Mouse (Mus musculus) embryonic stem cell, embryonic (primary cell): ENCODE data around the gene Rlbp1.

Experiments
- CTCF ChIA-PET, 4 experiments: fragments of 300-600 bp in 2 of 4; fragments of 350-600 bp in 2 of 4; sonication (Branson Sonifier 250); formaldehyde crosslinking; loops; one replicate each; lab custom pipeline; 2022; ENCODE audit warnings: inconsistent platforms in 2 of 4; lab: Charles Lee
- POLR2A ChIA-PET, 4 experiments: fragments of 300-600 bp in 2 of 4; fragments of 350-600 bp in 2 of 4; sonication (Branson Sonifier 250); formaldehyde crosslinking; loops; one replicate each; lab custom pipeline; 2022; ENCODE audit warnings: antibody characterized with exemption in 4 of 4, inconsistent platforms in 1 of 4; lab: Charles Lee

Gene Rlbp1

DNA sequence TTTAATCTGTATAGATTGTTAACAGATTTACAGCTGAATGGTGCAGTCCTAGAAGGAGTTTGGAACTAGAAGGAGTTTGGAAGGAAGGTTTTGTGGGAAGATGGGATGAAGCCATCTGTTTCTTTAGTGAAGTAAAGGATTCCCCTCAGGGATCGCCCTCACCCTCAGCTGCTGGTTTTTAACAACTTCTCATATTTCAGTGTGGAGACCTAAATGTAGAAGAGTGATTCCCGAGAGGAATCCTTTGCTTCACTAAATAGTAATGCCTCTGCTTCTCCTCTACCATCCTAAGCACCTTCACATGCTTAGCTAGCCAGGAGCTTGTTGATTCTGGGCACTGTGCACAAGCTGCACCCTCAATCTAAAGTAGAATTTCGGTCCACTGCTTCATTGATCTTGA, 4.6 kb upstream of the Rlbp1 start:
- ChIA-PET CTCF (no interaction called here), POLR2A (interaction anchor here (0.6 to 9.5 kb wide), 22 partner anchors 9 to 933 kb away, joined by 3 to 58 read pairs (median 4); partner anchors contain the start of genes Polg (in 2 of the 4), Abhd2 (in 1 of the 4) and Ticrr (in 1 of the 4))

DNA sequence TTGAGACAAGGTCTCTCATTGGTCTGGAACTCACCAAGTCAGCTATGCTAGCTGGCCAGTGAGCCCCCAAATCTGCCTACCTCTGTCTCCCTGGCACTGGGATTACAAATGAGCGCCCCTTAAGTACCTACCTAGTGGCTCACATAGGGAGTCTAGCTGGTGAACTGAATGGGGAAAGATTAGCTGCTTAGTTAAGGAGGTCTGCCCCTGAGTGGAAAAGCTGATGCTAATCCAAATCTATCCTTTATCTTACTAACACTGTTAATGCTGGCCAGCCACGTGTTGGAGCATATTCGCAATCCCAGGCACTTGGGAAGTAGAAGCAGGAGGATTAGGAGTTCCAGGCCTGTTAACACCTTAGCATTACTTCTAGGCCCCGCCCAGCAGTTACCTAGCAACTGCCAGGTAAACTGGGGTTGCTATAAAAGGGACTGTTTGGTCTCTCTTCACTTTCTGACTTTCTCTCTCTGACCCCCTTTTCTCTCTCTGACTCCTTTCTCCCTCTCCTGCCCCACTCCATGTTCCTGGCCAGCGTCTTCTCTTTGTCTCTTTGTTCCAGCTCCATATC, 3.4 kb upstream of the Rlbp1 start:
- POLR2A ChIA-PET = interaction anchor here in 1 of 4 experiments (0.6 to 4.7 kb wide), 7 partner anchors 7 to 285 kb away, joined by 3 to 53 read pairs (median 3); partner anchors contain the start of gene Polg
- CTCF ChIA-PET = interaction anchor here in 1 of 4 experiments (2.3 kb wide), 1 partner anchor 18 kb away, joined by 8 read pairs; no protein-coding TSS in a partner anchor

DNA sequence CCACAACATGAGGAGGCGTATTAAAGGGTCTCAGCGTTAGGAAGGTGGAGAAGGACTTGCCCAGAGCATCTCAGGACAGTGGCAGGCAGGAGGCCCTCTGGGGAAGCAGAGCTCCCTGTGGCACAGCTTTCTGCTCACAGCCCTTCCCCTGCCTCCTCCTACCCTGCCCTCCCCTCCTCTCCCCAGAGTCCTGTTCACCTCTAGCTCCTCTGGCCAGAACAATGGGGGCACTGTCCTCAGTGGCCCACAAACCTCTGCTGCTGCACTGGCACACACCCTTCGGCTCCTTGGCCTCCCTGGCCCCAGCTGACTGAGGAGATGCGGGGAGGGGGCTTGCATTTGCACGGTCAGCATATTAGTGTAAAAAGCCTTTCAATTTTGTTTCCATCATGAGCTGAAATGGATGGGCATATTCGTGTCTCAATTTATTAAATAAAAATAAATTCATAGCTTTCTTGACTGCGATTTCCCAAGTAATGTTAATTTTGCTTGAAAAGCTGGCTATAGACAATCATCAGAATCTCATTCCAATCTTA, 1.9 kb upstream of the Rlbp1 start:
- POLR2A ChIA-PET = interaction anchor here (0.6 to 4.7 kb wide), 20 partner anchors 8 to 257 kb away, joined by 3 to 53 read pairs (median 4); partner anchors contain the start of genes Mfge8 (in 1 of the 4) and Polg (in 1 of the 4)
- CTCF ChIA-PET = interaction anchor here (0.6 to 2.3 kb wide), 6 partner anchors 17 to 392 kb away, joined by 3 to 8 read pairs (median 3); no protein-coding TSS in a partner anchor

DNA sequence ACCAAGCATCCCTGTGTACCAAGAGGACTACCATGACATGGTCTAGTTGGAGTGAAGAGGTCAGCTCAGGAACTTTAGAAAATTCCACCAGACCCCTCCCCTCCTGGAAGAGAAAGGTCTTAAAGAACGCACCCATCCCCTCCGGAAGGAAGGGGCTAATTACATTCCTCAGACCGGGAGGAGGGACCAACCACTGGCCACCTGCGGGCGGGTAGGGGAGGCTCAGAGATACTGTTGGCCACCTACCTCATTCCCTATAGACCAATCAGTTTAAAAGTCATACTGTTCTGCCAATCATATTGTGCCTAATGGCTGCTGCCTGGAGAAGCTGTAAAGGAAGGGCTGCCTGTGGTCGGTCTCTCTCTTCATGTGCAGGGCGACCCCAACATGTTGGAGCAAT, 1.1 kb upstream of the Rlbp1 start:
- ChIA-PET CTCF (interaction anchor here in 3 of 4 experiments (0.6 to 2.3 kb wide), 4 partner anchors 16 to 356 kb away, joined by 3 to 8 read pairs (median 3); no protein-coding TSS in a partner anchor), POLR2A (interaction anchor here (0.7 to 4.7 kb wide), 20 partner anchors 9 to 356 kb away, joined by 3 to 53 read pairs (median 4); partner anchors contain the start of genes Mfge8 (in 1 of the 4) and Polg (in 1 of the 4))

DNA sequence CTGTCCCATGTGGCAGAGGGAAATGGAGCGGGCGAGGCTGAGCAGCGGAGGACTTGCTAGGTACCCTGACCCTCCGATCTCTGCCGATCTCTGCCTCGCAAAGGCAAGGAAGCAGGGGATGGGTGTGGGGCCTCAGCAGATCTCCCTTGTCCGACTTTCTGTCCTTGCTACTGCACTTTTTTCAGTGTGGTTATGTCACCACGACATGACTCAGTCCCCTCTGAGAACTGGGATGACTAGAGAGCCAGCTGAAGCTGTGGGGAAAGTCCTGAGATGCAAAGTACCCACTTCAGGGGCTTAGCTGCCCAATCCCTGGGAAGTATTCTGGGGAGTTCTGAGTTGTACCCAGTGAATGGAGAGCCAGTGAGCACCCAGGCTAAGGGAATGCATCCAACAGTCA, 292 bp upstream of the Rlbp1 start:
- ChIA-PET CTCF (interaction anchor here in 2 of 4 experiments (0.6 to 1.4 kb wide), 5 partner anchors 12 to 246 kb away, joined by 3 to 6 read pairs (median 4); no protein-coding TSS in a partner anchor), POLR2A (interaction anchor here (0.6 to 4.7 kb wide), 15 partner anchors 9 to 357 kb away, joined by 3 to 53 read pairs (median 4); no protein-coding TSS in a partner anchor)

DNA sequence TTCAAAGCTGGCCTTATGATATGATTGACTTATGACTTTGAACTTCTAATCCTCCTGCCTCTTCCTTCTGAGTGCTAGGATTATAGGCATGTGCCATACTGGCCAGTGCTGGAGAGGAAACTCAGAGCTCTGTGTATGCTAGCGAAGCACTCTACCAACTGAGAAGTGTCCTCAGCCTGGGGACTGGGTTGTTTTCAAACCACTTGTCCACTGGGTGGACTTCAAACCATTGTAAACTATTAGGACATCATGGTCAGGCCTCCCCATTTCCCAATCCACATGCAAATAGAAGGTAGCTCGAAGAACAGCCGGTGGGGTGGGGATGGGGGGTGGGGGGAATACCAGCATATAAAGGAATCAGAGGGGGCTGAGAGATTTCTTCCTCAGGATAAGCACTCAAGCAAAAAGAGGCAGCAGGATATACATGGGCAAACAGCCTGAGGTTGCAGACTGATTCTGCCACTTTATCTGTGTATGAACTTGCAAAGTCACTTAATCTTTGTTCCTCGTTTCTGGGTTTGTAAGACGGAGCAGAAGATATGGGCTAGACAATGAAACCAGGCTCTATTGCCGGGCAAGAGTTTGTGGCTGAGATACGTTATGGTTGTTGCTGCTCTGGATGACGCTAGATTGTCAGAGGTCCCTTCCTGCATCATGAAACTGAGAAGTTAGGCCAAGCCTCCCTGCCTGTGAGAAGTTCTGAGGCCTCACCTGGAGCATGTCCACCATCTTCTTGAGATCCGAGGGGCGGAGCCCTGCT, 10.2 kb downstream of the Rlbp1 start:
- ChIA-PET POLR2A (interaction anchor here in 2 of 4 experiments (0.7 to 6.0 kb wide), 6 partner anchors 11 to 129 kb away, joined by 3 to 47 read pairs (median 10); partner anchors contain the start of genes Fanci (in 1 of the 2) and Rlbp1 (in 1 of the 2)), CTCF (interaction anchor here in 1 of 4 experiments (0.6 kb wide), 1 partner anchor 109 kb away, joined by 4 read pairs; no protein-coding TSS in a partner anchor)

DNA sequence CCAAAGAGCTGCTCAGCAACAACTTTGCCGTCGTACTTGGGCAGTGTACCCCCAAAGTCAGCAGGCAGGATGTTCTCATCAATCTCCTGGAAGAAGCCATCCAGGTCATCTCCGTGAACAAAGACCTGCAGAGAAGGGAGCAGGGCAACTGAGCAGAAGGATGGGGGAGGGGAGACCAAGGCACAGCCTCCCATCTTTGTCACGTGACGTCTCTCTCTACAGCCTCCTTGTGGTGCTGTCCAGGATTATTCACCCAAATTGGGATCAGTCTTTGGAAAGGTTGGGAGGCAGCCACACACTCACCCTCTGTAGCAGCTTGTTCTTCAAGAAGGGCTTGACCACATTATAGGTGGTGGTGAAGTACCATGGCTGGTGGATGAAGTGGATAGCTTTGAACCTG, 11.3 kb downstream of the Rlbp1 start:
- CTCF ChIA-PET = interaction anchor here in 2 of 4 experiments (0.5 to 1.4 kb wide), 3 partner anchors 10 to 95 kb away, joined by 3 to 6 read pairs (median 3); no protein-coding TSS in a partner anchor
- POLR2A ChIA-PET = interaction anchor here (0.5 to 6.0 kb wide), 15 partner anchors 9 to 206 kb away, joined by 3 to 47 read pairs (median 3); partner anchors contain the start of genes Rlbp1 (in 2 of the 4) and Fanci (in 1 of the 4)

DNA sequence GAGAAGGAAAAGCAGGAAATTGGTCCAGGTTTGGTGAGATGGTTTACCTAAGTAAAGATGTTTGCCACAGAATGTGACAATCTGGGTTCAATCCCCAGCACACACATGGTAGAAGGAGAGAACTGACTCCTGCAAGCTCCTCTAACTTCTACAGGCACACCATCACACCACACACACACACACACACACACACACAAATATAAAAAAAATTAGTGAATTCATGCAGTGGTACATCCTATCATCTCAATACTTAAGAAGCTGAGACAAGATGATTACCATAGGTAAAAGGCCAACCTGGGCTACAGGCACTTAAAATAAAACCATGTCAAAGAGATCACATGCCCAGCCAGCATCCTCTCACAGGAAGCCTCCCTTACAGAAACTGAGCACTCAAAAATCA, 12.8 kb downstream of the Rlbp1 start:
- CTCF ChIA-PET = interaction anchor here in 2 of 4 experiments (0.8 to 3.1 kb wide), 3 partner anchors 8 to 97 kb away, joined by 3 to 11 read pairs (median 3); no protein-coding TSS in a partner anchor
- POLR2A ChIA-PET = interaction anchor here (0.6 to 6.0 kb wide), 10 partner anchors 13 to 467 kb away, joined by 3 to 47 read pairs (median 6); partner anchors contain the start of genes Fanci (in 3 of the 4) and Rlbp1 (in 1 of the 4)

DNA sequence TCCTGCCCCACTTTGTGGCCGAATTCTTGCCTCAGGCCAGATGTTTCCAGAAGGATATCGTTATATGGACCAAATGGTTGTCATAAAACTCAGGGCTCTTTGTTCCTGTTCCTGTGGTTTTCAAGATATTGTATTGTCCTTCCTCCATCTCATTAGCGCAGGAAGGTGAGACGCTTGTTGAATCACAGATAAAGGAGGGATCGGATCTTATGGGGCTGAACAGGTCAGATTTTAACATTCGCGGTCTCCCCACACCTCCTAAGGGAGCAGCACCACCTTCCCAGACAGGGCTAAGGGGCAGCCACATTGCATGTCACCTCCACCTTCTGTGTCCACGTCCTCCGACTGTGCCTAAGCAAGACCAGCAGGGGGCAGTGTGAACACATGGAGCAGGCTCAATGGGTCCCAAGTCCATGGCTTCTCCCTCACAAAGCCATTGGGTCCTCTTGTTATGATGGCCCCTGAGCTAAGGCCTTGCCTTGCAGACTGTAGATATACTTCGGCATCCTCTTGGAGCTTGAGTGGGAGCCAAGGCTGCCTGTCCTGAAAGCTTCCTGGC, 15.4 kb downstream of the Rlbp1 start:
- POLR2A ChIA-PET = interaction anchor here in 1 of 4 experiments (0.6 to 3.4 kb wide), 11 partner anchors 10 to 115 kb away, joined by 3 to 11 read pairs (median 4); no protein-coding TSS in a partner anchor
- CTCF ChIA-PET = interaction anchor here (0.6 to 3.1 kb wide), 11 partner anchors 11 to 574 kb away, joined by 3 to 11 read pairs (median 4); no protein-coding TSS in a partner anchor

DNA sequence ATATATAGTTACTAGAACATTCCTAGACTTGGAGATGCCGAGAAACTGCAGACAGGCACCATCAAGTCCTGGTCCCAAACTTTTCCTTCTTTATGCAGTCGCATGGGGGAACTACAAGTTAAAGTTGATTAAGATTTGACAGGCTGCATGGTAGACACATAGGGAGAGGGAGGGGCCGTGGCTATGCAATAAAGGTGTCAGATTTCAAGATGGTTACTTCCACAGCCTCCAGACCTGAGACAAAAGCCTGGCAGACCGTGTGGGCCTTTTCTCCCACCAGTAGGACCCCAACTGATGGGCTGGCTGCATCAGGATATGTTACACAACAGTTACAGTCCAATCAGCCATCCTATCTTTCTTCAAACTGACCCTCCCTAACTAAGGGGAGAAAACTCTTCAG, 17.4 kb downstream of the Rlbp1 start:
- CTCF ChIA-PET = interaction anchor here in 1 of 4 experiments (1.1 kb wide), 1 partner anchor 93 kb away, joined by 3 read pairs; no protein-coding TSS in a partner anchor
- POLR2A ChIA-PET = interaction anchor here in 2 of 4 experiments (0.6 to 3.4 kb wide), 4 partner anchors 23 to 230 kb away, joined by 3 to 11 read pairs (median 3); partner anchors contain the start of gene Fanci (in 1 of the 2)

DNA sequence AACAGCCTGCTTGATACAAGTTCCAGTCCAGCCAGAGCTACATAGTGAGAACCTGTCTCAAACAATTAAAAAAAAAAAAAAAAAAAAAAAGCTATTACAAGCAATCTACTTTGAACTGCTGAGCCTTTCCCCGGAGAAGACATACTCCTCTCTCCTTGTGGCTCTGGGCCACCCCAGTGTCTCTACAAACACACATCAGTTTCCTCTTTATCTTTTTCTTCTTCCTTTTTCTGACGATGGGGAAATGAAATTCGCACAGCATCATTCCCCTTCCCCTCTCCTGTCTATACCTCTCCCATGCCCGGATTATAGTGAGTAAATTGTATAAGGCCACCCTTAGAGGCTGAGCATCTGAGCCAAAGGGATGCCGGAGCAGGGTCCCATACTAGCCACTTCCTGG, 18.2 kb downstream of the Rlbp1 start:
- ChIA-PET POLR2A (interaction anchor here in 1 of 4 experiments (1.0 kb wide), 1 partner anchor 23 kb away, joined by 3 read pairs; the partner anchor contains the start of gene Fanci), CTCF (interaction anchor here in 1 of 4 experiments (0.6 kb wide), 2 partner anchors 91 to 241 kb away, joined by 4 to 7 read pairs; no protein-coding TSS in a partner anchor)

DNA sequence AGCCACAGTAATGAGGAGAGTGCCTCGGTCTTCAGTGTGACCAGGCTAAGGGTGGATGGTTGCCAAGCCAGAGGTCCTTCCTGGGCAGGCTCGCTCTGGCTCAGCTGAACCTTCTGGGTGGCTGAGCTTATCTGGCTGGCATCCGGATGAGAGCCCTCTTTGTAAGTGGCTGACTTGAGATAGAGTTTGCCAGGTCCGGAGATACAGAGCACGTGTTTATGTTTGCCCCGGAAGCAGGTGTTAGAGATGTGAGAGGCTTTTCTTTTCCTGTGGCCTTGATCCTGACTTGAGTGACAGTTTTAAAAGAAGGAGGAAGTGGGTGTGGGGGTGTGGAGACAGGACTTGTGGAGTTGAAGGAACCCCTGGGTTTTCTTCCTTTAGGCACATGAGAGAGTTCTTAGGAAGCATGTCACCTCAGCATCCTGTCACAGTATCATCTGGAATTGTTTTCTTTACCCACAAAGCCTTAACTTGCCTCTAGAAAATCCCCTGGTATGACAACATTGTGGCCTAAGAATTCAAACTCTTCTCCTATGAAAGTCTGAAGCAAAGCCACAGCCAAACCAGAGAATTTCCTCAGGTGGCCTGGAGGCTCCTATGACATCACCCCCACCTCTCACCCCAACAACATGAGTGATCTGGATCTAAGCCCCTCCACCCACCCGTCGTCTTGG, 23.3 kb downstream of the Rlbp1 start:
- POLR2A ChIA-PET = interaction anchor here in 1 of 4 experiments (0.9 kb wide), 1 partner anchor 12 kb away, joined by 4 read pairs; no protein-coding TSS in a partner anchor
- CTCF ChIA-PET = interaction anchor here in 3 of 4 experiments (0.5 to 1.0 kb wide), 3 partner anchors 14 to 213 kb away, joined by 3 to 4 read pairs (median 3); no protein-coding TSS in a partner anchor

DNA sequence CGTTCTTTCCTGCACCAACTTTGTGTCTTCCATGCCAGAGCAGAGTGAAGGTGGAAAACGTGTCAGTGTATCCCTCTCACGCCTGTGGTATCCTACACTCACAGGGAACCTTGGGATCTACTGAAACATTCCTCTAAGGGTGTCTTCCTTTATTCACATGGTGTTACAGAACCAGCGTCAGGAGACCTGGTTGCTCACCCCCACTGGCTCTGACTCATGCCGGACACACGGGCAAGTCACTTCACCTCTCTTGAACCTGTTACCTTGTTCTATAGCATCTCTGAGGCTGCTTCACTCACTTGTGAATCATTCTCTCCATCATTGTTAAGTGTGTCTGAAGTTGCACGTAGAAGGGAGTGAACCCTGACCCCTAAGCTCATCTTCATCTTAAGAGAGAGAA, 24.0 kb downstream of the Rlbp1 start:
- POLR2A ChIA-PET = interaction anchor here in 1 of 4 experiments (1.5 kb wide), 1 partner anchor 11 kb away, joined by 5 read pairs; no protein-coding TSS in a partner anchor
- CTCF ChIA-PET = interaction anchor here in 2 of 4 experiments (0.5 to 1.0 kb wide), 4 partner anchors 13 to 441 kb away, joined by 3 to 5 read pairs (median 4); no protein-coding TSS in a partner anchor

DNA sequence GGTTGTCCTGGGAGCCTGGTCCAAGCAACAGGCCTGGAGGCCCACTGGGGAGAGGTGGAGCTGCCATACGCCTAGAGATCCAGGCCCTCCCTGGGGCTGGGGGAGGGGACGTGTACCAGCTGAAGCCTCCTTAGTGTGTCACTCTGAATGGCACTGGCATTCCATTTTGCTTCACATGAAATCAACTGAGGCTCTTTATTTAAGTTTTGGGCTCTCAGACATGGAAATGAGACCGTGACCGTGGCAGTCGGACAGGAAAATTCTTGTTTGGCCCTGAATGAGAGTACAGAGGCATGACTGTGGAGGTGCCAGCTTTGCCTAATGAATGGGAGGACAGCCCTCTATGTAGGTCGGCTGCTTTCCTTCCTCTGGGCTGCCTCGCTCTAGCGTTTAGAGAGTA, 24.6 kb downstream of the Rlbp1 start:
- ChIA-PET POLR2A (interaction anchor here in 1 of 4 experiments (1.5 kb wide), 1 partner anchor 11 kb away, joined by 5 read pairs; no protein-coding TSS in a partner anchor), CTCF (interaction anchor here in 1 of 4 experiments (0.5 kb wide), 1 partner anchor 325 kb away, joined by 3 read pairs; no protein-coding TSS in a partner anchor)

DNA sequence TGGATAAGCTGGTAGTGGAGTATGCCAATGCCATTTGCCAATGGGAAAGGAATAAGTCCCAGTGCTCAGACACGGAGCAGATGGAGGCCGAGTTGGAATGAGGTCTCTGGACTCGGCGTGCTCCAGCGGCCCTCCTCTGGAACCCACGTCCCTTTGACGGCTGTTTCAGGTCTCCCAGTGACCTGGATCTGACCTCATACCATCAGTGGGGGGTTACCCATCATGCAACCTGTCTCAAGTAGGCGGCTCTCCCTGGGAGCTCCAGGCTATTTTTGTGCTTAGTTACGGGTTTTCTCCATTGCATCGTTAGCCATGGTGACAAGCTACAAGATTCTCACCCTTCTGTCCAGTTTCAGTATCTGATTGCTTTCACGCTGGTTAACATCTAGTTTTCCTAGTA, 26.8 kb downstream of the Rlbp1 start:
- CTCF ChIA-PET = interaction anchor here in 1 of 4 experiments (1.5 kb wide), 1 partner anchor 14 kb away, joined by 4 read pairs; no protein-coding TSS in a partner anchor

DNA sequence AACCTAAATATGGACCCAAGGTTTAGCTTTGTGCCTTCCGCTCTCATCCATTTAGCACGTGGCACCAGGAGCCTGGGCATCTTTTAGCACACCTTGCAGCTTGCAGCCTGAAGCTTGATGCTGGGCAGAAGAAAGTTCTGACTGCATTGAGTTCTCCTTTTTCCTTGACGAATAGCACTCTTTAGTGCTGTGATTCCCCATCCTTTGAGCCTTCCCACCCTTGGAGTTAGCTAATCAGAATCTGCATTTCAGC, 27.7 kb downstream of the Rlbp1 start:
- CTCF ChIA-PET = interaction anchor here in 2 of 4 experiments (0.6 to 1.5 kb wide), 4 partner anchors 9 to 370 kb away, joined by 4 to 14 read pairs (median 5); no protein-coding TSS in a partner anchor
- POLR2A ChIA-PET = interaction anchor here in 2 of 4 experiments (0.9 to 1.1 kb wide), 2 partner anchors 13 to 39 kb away, joined by 3 read pairs; no protein-coding TSS in a partner anchor

More for the DNA sequence above, 26.8 kb downstream of the Rlbp1 start:
- POLR2A ChIA-PET = interaction anchor here in 2 of 4 experiments (0.6 kb wide), 2 partner anchors 34 to 449 kb away, joined by 4 to 6 read pairs; no protein-coding TSS in a partner anchor
